Mouse (Mus musculus) liver (tissue): ENCODE measurements around the gene C1qtnf3.

Source experiments
- DNase-seq: peaks from one replicate; pipeline ENCODE4 v3.0.0-alpha.2; 2020; ENCODE audit warnings: mixed read lengths

The C1qtnf3 gene

GRCm38 (mm10) chr15:10951951-10952759, at the start of gene C1qtnf3:
C1qtnf3 (plus strand) TSS chr15:10952332.
- no peak for DNase-seq

GRCm38 (mm10) chr15:10902360-10902759, 49.8 kb upstream of the C1qtnf3 start:
- no peak for DNase-seq

- DNase-seq: no peak
Measured at GRCm38 (mm10) chr15:10916611-10917311, 35.4 kb upstream of the C1qtnf3 start.

GRCm38 (mm10) chr15:10917312-10917660, 34.8 kb upstream of the C1qtnf3 start:
- no peak for DNase-seq

- DNase-seq: no peak
Measured at GRCm38 (mm10) chr15:10920212-10920611, 31.9 kb upstream of the C1qtnf3 start.

GRCm38 (mm10) chr15:10921064-10921463, 31.1 kb upstream of the C1qtnf3 start:
- DNase-seq: peak; percentile 9

- DNase-seq: no peak
Measured at GRCm38 (mm10) chr15:10922061-10922460, 30.1 kb upstream of the C1qtnf3 start.

GRCm38 (mm10) chr15:10922570-10922969, 29.6 kb upstream of the C1qtnf3 start:
- no peak for DNase-seq

GRCm38 (mm10) chr15:10923076-10923995, 28.8 kb upstream of the C1qtnf3 start:
- DNase-seq: no peak

- no peak for DNase-seq
Measured at GRCm38 (mm10) chr15:10927325-10927724, 24.8 kb upstream of the C1qtnf3 start.

- no peak for DNase-seq
Measured at GRCm38 (mm10) chr15:10928633-10929270, 23.4 kb upstream of the C1qtnf3 start.

- no peak for DNase-seq
Measured at GRCm38 (mm10) chr15:10933930-10934329, 18.2 kb upstream of the C1qtnf3 start.

GRCm38 (mm10) chr15:10940148-10941108, 11.7 kb upstream of the C1qtnf3 start:
- DNase-seq: no peak

GRCm38 (mm10) chr15:10941901-10942300, 10.2 kb upstream of the C1qtnf3 start:
- DNase-seq: no peak

GRCm38 (mm10) chr15:10947852-10948251, 4.3 kb upstream of the C1qtnf3 start:
- no peak for DNase-seq

GRCm38 (mm10) chr15:10952760-10953305, 701 bp downstream of the C1qtnf3 start:
- no peak for DNase-seq

- DNase-seq: no peak
Measured at GRCm38 (mm10) chr15:10953465-10953864, 1.3 kb downstream of the C1qtnf3 start.

GRCm38 (mm10) chr15:10954381-10955016, 2.4 kb downstream of the C1qtnf3 start:
- DNase-seq: no peak

- no peak for DNase-seq
Measured at GRCm38 (mm10) chr15:10955156-10955555, 3.0 kb downstream of the C1qtnf3 start.

- DNase-seq: no peak
Measured at GRCm38 (mm10) chr15:10956706-10957105, 4.6 kb downstream of the C1qtnf3 start.
